Mouse (Mus musculus) urinary bladder, postnatal 25 days (tissue): ENCODE measurements at regions not wholly inside any gene's neighbourhood (a gene's known extent, or its start where the extent isn't known, plus 50 kb on each side); places are given as distances from the start of the nearest gene placed in this dataset.

ENCODE experiments used
- DNase-seq: peaks from one replicate; pipeline ENCODE4 v3.0.0; 2022; ENCODE audit warnings: low spot score

DNA sequence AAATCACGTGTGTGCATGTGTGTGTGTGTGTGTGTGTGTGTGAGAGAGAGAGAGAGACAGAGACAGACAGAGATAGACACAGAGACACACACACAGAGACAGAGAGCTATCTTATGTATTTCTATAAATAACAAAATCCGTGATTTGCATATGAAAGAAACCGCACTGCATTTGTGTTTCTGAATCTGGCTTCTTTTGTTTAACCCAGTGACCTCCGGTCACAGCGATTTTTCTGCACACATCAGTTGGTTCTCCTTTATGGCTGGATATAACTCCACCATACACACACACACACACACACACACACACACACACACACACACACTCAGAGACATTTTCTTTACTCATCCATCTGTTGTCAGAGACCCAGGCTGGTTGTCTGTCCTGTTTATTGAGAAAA, 58.2 kb upstream of the Lhx8 start:
- DNase-seq: no peak

DNA sequence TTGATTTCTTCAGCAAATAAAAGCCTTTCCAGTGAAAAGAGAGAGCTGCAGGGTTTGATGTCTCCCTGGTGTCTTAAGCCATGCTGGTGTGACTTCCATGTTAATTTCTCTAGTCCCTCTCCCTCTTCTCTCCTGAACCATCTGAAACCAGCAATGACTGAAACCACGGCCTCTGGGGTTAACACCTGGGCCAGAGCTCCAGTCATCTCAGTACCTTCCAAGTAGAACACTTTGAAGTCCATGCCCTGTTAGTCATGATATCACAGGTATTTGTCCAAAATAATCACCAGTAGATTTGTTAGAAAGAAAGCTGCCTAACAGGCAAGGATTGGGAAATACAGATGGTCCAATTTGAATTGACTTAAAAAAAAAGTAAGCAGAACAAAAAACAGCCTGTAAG, 56.8 kb upstream of the Lhx8 start:
- no peak for DNase-seq

DNA sequence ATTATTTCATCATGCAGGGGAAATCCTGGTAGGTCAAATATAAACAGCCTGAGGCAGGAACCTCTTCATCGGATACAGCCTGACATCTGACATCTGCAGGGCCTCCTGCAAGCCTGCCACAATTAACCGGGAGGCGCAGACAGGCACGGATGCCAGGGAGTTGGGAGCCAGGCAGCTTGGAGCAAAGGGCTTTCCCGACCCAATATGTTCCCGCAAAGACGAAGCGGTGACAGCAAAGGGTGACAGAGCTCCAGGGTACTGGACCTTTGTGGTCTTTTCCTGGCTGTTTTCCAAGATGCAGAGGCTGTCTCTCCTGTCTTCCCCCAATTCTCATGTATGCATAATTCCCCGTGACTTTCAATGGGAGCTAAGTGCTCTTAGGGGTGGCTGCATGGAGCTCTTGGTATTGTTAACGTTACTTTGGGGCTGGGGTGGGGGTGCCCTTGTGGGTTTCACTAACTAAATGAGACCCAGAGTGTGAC, 55.4 kb upstream of the Lhx8 start:
- no peak for DNase-seq

DNA sequence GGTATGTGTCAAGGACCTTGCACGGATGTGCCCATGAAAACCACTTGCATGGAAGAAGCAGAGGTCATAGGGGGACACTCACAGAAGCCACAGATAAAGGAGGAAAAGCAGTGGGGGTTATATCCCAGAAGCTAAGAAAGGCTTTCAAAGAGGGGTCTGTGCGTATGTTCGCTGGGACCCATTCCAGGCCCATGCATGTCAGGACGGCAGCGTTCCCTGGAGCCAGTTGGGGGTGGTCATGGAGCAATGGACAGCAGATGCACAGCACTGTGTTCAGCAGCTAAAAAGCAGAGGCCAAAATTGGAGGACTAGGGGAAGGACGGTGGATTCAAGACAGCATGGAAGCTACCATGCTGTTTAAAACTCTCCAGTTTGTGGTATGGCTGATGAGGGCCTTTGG, 52.4 kb upstream of the Lhx8 start:
- no peak for DNase-seq

DNA sequence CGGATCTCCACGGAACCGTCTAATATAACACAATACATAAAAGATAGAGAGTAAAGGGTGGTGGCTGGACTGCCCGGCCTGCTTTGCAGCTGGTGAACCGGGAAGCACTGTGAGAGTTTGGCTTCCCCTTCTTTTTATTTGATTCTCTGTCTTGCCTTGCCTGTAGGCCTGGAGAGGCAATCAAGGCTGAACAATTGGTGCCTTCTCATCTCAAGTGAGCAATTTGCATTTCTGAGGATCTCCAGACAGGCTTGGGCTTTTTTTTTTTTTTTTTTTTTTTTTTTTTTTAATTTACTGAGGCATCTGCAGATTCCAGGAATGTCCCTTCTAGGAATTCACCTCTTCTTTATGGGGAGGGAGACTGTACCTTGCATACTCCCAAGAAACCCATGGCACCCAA, 51.1 kb upstream of the Lhx8 start:
- DNase-seq: no peak
